In genomic region chr7:99711166-99711565, GRCm38 (mm10) we compare ENCODE assay signal across 10 mouse cellular contexts. TPM values are rescaled to one million over a fixed set of nuclear protein-coding genes. Genes with fewer than 3 reads are reported as not detected.
DNase-seq lines count a peak whose midpoint lies in the region; TF ChIP-seq lines count a peak whose summit lies in the region.
"Had no signal": no experiment of that assay in that cellular context is flagged by ENCODE, and none has a peak within 500 bp of the region (broad histone marks: within the 10 kb centered on the region; RNA-seq: fewer than 3 reads in every experiment).

TSS of gene Slco2b1 (minus strand) at chr7:99711340.

- H3K4me2 ChIP-seq in CH12.LX (ENCODE audit: insufficient read depth, low read depth, poor library complexity, severe bottlenecking): no peak within 1 kb of the TSS

- no peaks in the 10 kb centered on the region for H3K9me3 ChIP-seq in CH12.LX (replicated peaks; ENCODE audit: low read length)
- H3K9me3 ChIP-seq in hindbrain, embryonic 10.5 days: no peaks in the 10 kb centered on the region

- no peaks in the 10 kb centered on the region for H3K79me2 ChIP-seq in CH12.LX (replicated peaks; ENCODE audit: control insufficient read depth, extremely low read depth, insufficient read depth, poor library complexity, severe bottlenecking)

- 90% methylated on average over 8 of the region's 8 CpGs for WGBS in hindbrain, embryonic 10.5 days

- TF ChIP-seq RAD21 in CH12.LX (IDR thresholded peaks at IDR 0.05; ENCODE audit: low read depth, low read length): no peak

- H3K27me3 ChIP-seq in CH12.LX (replicated peaks): peaks cover 8% of the 10 kb centered on the region
- H3K27me3 ChIP-seq in hindbrain, embryonic 10.5 days (ENCODE audit: insufficient read depth, poor library complexity, severe bottlenecking): peaks cover 7% of the 10 kb centered on the region

- dilution Hi-C loops in CH12.LX (cut with MboI; ENCODE audit: extremely low pct_ligation_motif_present, extremely low pct_unique_long_range_greater_than_20kb, low sequenced_read_pairs): no loop called here

- no peak for TF ChIP-seq POLR2A in CH12.LX (IDR thresholded peaks at IDR 0.05; ENCODE audit: low read depth, low read length)

- peaks cover 10 to 30% of the 10 kb centered on the region in 2 experiments for H3K4me1 ChIP-seq in CH12.LX (ENCODE audit: control insufficient read depth in 1 of 2, insufficient read depth in 2 of 2)
- H3K4me1 ChIP-seq in hindbrain, embryonic 10.5 days (replicated peaks): peaks cover 35% of the 10 kb centered on the region

- no peak for TF ChIP-seq EP300 in CH12.LX (IDR thresholded peaks at IDR 0.05; ENCODE audit: low read length)

- no peaks in the 10 kb centered on the region for H3K36me3 ChIP-seq in CH12.LX (replicated peaks in 1 of 2; ENCODE audit: control insufficient read depth in 1 of 2, insufficient read depth in 1 of 2, low read length in 1 of 2)
- no peaks in the 10 kb centered on the region for H3K36me3 ChIP-seq in hindbrain, embryonic 10.5 days

- no peak within 1 kb of the TSS for H3K9ac ChIP-seq in CH12.LX (ENCODE audit: insufficient read depth, low read depth)
- H3K9ac ChIP-seq: liver, embryonic 14.5 days had no signal

- TF ChIP-seq CTCF in CH12.LX (conservative IDR thresholded peaks at IDR 0.05 in 1 of 2, IDR thresholded peaks at IDR 0.05 in 1 of 2; ENCODE audit: low read depth in 2 of 2, low read length in 2 of 2): no peak

- no peak within 1 kb of the TSS for H3K27ac ChIP-seq in CH12.LX (ENCODE audit: insufficient read depth, low read depth)
- no peak within 1 kb of the TSS for H3K27ac ChIP-seq in hindbrain, embryonic 10.5 days
- H3K27ac ChIP-seq: liver, embryonic 14.5 days had no signal

- DNase-seq in layer of hippocampus, adult 18-20 months (ENCODE audit: low spot score in 2 of 2): no peak
- DNase-seq in layer of hippocampus, adult 9-10 months (ENCODE audit: low spot score): no peak
- peak; percentile 11 for DNase-seq in CH12.LX (ENCODE audit: extremely low read depth)
- no peak for DNase-seq in adrenal gland, postnatal 10 days
- peak; percentile 47 for DNase-seq in layer of hippocampus, adult 9-11 months
- no peak for DNase-seq in hindbrain, embryonic 10.5 days (ENCODE audit: low spot score)
- DNase-seq in MN1 (ENCODE audit: low spot score): no peak

- in situ Hi-C loops in CH12.LX (cut with MboI; ENCODE audit: low pct_ligation_motif_present, low pct_unique_long_range_greater_than_20kb, low sequenced_read_pairs): loop anchor here (5.0 kb wide), 2 partner anchors 49 to 71 kb away; no protein-coding TSS in a partner anchor

- no peak within 1 kb of the TSS for H3K4me3 ChIP-seq in CH12.LX (replicated peaks in 1 of 3; ENCODE audit: low read depth in 2 of 3, low read length in 2 of 3, poor library complexity in 1 of 3)
- H3K4me3 ChIP-seq in hindbrain, embryonic 10.5 days: no peak within 1 kb of the TSS

TF ChIP-seq in CH12.LX, 34 proteins besides CTCF, POLR2A, EP300 and RAD21:
- no peak for TF ChIP-seq CHD1 (IDR thresholded peaks at IDR 0.05; ENCODE audit: low read depth, low read length)
- TF ChIP-seq KAT2A (IDR thresholded peaks at IDR 0.05; ENCODE audit: insufficient replicate concordance, low read length): no peak
- no peak for TF ChIP-seq MEF2A (IDR thresholded peaks at IDR 0.05; ENCODE audit: borderline replicate concordance, low read depth, low read length)
- no peak for TF ChIP-seq ZMIZ1 (IDR thresholded peaks at IDR 0.05; ENCODE audit: low read depth, low read length)
- TF ChIP-seq ZC3H11A (IDR thresholded peaks at IDR 0.05; ENCODE audit: low read depth, low read length): no peak

RNA-seq across cellular contexts. Expression of gene Slco2b1, which starts in this region (rescaled TPM):
- total RNA-seq in layer of hippocampus, adult 18-20 months (2021): 10 to 100 TPM; 11.9 to 12.2 TPM
- 0.08 and 0.13 TPM in 2 replicates for total RNA-seq in CH12.LX (2012; rRNA removed)
- 0.11 TPM in 2 replicates for total RNA-seq in CH12.LX (2014; rRNA removed)
- 0.16 TPM in 1 of 2 replicates, not detected in the other for polyA plus RNA-seq in CH12.LX (2012; ENCODE audit: insufficient read length, low read depth)
- 10 to 100 TPM; 17.5 to 17.6 TPM for total RNA-seq in adrenal gland, postnatal 10 days (2021)
- polyA plus RNA-seq in hindbrain, embryonic 10.5 days (2016; fragmentation: Nextera tagmentation; extraction: Ambion mirVana): 2.3 and 3.5 TPM in 2 replicates
- total RNA-seq: MEL; neutrophil, adult 5-6 weeks had no signal

Comparison
In these comparisons a context has a peak if more than half of its experiments do, and no peak if none do; other contexts are left out.
1. RNA of gene Slco2b1 (total RNA-seq): 17.5 to 17.6 TPM in adrenal gland, postnatal 10 days and 11.9 to 12.2 TPM in layer of hippocampus, adult 18-20 months; 0.08 to 0.13 TPM in CH12.LX; every median in the first group is over 10 times any median in the second.
2. Peak in DNase-seq in CH12.LX; RNA of the gene not detected or under 1 TPM.